Mouse (Mus musculus): ENCODE measurements around the gene Bola1.

- no peak for TF ChIP-seq GATA1 (IDR thresholded peaks at IDR 0.05; ENCODE audit: borderline replicate concordance, low read length)
- peak; percentile 53; the same call in 1 of the 2 replicates for TF ChIP-seq FLI1 (IDR thresholded peaks at IDR 0.05; ENCODE audit: low read length)
Measured at GRCm38 (mm10) chr3:96262979-96263550, 43.6 kb upstream of the Bola1 start, which contains the start of gene Hist2h4.
